Mouse (Mus musculus) layer of hippocampus, adult 2 months (tissue): ENCODE data around the gene Mrpl34. TPM values are rescaled to one million over a fixed set of nuclear protein-coding genes. Genes with fewer than 3 reads are reported as not detected.
A peak's percentile ranks its signal among the peaks of the same experiment; 100 is the strongest.

Experiments
- DNase-seq, 2 experiments: peaks; one replicate each; pipeline ENCODE4 v3.0.0; 2022; ENCODE audit warnings: low spot score in 2 of 2
- H3K27ac ChIP-seq: fragments of 200-600 bp; 2 replicates; pipeline ENCODE4 v1.8.1; 2022
- H3K4me3 ChIP-seq: fragments of 200-600 bp; 2 replicates; pipeline ENCODE4 v1.8.1; 2022; ENCODE audit warnings: mild to moderate bottlenecking
- CTCF ChIP-seq: fragments of 200-600 bp; conservative IDR thresholded peaks from 2 replicates; pipeline ENCODE4 v1.8.1; 2022; ENCODE audit warnings: antibody characterized with exemption, mild to moderate bottlenecking, moderate library complexity
- total RNA-seq, 2 experiments: library from RNA; stranded (reverse); gene quantifications; 2 replicates each; pipeline ENCODE4 v1.2.3; 2021

Mrpl34 gene
- total RNA-seq, 2 experiments from 2014 or later, result 39.7 to 45.4 TPM

DNA sequence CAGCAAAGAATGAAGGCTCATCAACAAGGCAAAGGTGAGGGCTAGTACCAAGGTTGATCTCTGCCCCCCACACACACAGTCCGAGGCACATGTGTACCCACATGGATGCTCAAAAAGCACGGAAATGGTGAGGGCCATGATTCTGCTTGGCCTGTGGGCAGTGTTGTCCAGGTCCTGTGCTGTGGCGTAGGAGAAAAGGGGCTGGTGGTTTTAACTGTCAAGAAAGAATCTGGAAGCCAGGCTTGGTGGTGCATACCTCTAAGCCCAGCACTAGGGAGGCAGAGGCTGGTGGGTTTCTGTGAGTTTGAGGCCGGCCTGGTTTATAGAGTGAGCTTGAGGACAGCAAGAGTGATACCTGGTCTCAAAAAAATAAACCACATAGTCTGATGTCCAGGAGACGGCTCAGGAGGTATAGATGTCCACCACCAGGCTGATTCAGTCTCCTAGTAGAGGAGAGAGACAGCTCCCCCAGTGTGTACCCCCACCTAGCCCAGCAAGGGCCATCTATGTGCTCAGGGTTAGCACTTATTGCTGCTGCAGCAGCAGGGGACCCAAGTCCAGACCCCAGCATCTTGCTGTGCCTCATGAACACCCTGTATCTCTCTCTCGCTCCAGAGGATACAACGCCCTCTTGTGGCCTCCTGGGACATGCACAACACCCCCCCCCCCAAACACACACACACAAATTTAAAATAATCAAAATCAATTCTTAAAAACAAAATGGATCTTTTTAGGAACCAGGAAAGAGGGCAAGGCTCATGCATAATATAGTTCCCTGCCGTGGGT, 8.0 kb downstream of the Mrpl34 start:
- no peak overlapping the region for H3K4me3 ChIP-seq
- TF ChIP-seq CTCF, result peak; percentile 69
- no peak overlapping the region for H3K27ac ChIP-seq
- DNase-seq, result no peak

GRCm38 (mm10) chr8:71474344-71474743, 9.6 kb downstream of the Mrpl34 start:
- H3K27ac ChIP-seq, result no peak overlapping the region

DNA sequence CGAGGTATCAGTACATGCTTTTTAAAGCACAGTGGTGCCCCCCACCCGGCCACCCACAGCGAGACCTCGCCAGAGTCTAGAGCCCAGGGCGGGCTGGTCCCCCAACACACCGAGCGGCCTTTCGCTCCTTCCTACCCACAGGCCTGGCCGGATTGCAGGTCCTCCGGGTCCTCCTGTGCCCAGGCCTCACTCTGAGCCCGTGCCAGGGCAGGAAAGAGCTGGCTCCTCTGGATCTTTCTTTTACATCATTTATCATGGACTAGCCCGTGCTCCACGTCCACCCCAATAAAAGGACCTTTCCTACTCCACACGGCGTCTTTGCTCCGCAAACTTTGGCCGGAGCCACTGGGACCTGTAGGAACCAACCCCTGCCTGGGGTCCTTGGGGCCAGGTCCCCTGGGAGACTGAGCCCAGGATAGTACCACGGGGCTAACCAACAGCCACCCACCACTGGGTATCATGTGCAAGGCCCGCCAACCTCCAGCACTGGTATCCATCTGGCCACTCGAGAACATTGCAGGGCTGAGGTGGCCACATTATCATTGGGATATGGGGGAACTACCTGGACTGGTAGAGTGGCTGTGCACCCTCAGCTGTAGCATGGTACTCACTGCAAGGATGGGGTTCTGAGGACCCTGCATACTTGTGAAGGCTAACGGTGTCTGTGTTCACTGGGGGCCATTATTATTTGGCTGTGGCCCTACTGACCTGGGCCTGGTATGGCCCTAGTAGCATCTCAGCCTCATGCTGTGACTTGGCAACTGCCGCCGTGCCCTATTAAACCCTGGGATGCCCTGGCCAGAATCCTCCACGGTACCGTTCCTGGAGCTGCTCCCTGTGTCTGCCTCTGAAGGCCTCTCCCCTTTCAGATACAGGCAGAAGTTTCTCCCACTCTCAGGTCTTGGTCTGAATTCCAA, 10.3 kb downstream of the Mrpl34 start:
- no peak for TF ChIP-seq CTCF
- H3K27ac ChIP-seq, result peak overlapping the region; percentile 95; the same call in 1 of the 2 replicates
- no peak overlapping the region; the same call in 1 of the 2 replicates for H3K4me3 ChIP-seq
- DNase-seq, result no peak

More at GRCm38 (mm10) chr8:71474344-71474743, 9.6 kb downstream of the Mrpl34 start:
- no peak overlapping the region for H3K4me3 ChIP-seq
- no peak for DNase-seq
- no peak for TF ChIP-seq CTCF

DNA sequence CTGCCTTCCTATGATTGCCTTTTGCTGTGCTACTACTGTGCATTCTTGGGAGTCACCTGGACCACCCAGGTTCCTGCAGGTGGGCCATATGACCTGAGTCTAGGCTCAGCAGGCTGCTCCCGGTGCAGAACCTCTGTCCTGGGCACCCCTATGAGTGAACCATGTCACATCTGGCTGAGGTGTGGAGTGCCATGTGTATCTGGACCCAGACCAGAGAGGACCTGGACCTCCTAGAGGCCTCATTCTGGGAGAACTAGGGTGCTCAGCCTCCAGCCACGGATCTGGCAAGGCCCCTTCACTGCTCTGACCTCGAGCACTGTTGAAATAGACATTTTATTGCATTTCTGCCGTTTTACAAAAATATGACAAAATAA, 10.9 kb downstream of the Mrpl34 start:
- Histone ChIP-seq H3K4me3 (peak overlapping the region; percentile 57), H3K27ac (peak overlapping the region; percentile 95)
- DNase-seq, result no peak
- TF ChIP-seq CTCF, result no peak

DNA sequence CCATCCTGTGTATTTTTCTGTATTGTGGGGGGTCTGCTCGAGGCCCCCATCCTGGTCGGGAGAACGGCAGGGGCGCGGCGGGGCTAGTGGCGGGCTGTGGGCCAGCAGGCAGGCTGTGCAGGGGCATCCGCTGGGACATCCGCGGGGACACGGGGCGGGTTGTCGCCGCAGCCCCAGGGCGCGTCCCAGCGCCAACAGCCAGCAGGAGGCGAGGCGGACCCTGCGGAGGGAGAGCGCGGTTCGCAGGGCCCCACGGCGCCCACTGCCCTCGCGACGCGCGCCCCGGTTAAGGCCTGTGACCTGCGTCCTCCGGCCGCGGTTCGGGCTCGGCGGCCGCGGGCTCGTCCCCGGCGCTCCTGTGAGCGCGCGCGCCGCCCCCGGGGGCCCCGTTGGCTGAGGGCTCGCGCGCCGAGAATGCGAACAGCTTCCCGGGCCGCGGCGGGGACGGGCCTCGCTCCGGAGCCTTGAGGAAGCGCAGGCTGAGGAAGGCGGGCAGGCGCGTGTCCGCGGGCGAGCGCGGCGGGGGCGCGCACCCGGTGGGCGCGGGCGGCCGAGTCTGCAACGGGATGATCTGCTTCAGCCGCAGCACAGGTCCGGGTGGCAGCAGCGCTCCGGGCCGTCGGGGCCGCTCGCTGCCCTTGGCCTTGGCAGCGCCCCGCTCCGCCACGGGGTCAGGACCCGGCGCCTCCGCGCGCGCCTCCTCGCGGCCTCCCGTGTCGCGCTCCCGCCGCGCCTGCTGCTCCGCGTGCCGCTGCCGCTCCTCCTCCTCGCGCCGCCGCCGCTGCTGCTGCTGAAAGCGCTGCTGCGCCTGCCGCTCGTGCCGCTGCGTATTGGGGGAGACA, 11.6 kb downstream of the Mrpl34 start:
- peak; percentile 43 for TF ChIP-seq CTCF
- peak overlapping the region; percentile 95 for H3K27ac ChIP-seq
- H3K4me3 ChIP-seq, result peak overlapping the region; percentile 57
- peak; percentile 72 to 77 for DNase-seq

DNA sequence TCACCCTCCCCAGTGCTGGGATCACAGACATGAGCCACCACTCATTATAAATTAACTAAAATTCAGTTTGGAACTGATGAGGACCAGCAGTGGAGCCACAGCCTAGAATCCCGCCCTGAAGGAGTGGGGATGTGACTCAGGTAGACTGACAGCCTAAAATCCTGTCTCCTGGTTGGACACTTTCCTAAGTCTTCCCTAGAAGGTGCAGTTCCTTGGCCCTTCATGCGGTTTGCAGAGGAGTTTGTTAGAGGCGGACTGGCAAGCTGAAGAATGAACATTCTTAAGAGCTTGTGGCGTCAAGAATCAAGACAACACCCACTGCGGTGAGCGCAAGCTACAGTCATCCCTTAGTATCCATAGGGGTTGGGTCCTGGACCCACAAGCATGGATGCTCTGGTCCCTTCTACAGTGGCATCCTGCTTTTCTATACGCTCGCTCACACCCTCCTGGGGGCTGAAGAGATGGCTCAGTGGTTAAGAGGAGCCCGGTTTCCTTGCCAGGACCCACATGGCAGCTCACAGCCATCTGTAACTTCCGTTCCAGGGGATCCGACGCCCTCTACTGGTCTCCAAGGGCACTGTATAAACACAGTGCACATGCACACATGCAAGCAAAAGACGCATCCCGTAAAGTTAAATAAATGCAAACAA, 12.6 kb downstream of the Mrpl34 start:
- DNase-seq, result no peak
- Histone ChIP-seq H3K4me3 (peak overlapping the region; percentile 57), H3K27ac (peak overlapping the region; percentile 95)
- peak; percentile 77 for TF ChIP-seq CTCF

GRCm38 (mm10) chr8:71478943-71479342, 14.2 kb downstream of the Mrpl34 start:
- DNase-seq, result no peak
- Histone ChIP-seq H3K27ac (no peak overlapping the region), H3K4me3 (no peak overlapping the region)
- no peak for TF ChIP-seq CTCF

- DNase-seq, result no peak
- Histone ChIP-seq H3K4me3 (no peak overlapping the region), H3K27ac (no peak overlapping the region)
- TF ChIP-seq CTCF, result no peak
These were observed 19.2 kb downstream of the Mrpl34 start for GRCm38 (mm10) chr8:71483932-71484331.

- no peak for TF ChIP-seq CTCF
- Histone ChIP-seq H3K27ac (peak overlapping the region; percentile 96; the same call in 1 of the 2 replicates), H3K4me3 (peak overlapping the region; percentile 97)
- no peak for DNase-seq
These were observed 20.0 kb downstream of the Mrpl34 start for GRCm38 (mm10) chr8:71484736-71485135.

DNA sequence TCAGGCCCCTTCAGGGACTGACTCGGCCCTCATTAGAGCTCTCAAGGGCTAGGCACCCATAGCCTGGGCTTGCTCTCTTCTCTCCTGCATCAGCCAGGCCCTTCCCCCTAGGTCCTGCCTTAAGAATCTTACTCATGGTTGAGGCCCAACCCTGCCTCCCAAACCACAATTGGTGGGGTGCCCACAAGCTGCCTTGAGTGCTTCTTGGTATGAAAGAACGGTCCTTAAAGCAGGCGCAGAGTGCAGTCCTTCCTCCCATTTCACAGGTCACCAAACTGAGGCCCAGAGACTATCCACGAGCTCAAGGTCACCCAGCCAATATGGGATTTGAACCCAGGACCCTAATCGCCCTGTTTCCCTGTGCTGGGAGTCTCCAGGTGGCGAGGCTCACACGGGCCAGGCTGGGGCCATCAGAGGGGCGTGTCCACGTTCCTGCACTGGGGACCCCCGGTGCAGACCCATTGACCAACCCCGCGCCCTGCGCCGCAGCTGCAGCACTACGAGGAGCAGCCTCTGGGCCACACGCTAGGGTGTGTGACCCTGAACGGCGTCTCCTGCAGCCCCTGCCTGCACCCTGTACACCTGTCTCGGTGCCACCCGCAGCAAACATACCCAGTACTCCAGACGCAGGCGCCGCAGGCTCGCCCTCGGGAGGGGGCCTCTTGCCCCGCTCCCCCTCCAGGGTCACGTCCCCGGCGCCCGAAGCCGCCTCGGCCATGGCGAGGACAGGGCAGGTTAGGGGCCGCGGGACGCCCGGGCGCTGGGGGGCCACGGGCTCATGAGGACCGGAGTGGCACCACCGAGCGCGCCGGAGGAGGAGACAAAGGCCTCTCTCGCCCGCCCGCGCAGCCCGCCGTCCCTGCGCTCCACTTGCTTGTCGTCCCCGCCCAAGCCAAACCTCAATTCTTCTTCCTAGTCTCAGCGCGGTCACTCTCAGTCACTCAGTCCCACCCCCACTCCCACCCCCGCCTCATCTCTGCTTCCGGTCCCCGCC, 20.7 kb downstream of the Mrpl34 start, which contains the start of gene Ano8:
Ano8 (minus strand) TSS at position 822 of the 994 bp plus-strand sequence.
- H3K27ac ChIP-seq, result peak within 1 kb of the TSS; percentile 96
- DNase-seq, result peak; percentile 88 to 90
- peak within 1 kb of the TSS; percentile 97 for H3K4me3 ChIP-seq
- no peak for TF ChIP-seq CTCF

DNA sequence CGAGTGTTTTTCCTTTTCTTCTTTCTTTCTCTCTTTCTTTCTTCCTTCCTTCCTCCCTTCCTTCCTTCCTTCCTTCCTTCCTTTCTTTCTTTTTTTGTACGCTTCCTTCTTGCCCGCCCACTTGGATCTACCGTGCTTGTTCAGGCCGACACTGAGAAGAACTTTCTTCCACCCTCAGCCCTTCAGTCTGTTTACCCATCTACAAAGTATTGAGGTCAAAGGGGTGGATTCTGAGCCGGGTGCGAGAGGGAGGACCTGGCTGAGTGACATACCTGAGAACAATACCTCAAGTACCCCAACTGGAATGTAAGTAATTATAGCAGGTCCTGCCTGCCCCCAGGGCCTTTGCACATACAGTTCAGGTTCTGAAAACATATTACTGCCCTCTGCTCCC, 21.4 kb downstream of the Mrpl34 start:
- Histone ChIP-seq H3K4me3 (peak overlapping the region; percentile 97), H3K27ac (peak overlapping the region; percentile 96)
- DNase-seq, result no peak
- TF ChIP-seq CTCF, result no peak
